Mouse (Mus musculus): ENCODE measurements around the gene AC134908.4.
"Not testable (repeated sequence)": the region's sequence is repeated elsewhere in the genome, so short reads cannot be mapped to it uniquely, and the experiment has no call there.

Gene AC134908.4

DNA sequence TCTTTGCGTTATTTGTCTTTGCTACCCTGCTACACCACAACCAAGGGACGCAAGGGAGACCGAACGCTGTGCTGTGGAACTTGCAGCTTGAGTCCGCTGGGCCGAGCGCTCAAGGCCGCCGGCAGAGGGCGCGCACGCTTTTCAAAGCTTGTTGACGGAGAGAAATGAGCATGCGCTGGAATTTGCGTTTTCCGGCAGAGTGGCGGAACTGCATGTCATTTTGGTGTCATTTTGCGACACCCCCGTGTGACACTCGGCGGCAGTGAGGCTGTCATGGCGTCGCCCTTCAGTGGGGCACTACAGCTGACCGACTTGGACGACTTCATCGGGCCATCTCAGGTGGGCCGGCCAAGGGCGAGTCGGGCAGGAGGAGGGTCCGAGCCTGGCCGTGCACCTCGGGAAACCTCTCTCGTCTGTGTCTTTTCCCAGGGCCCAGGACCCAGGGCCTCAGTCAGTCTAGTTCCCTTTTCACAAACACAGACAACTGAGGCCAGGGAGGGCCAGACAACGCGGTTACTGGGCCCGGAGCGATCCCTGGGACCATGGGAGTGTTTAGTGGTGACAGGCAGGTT, 21.8 kb downstream of the AC134908.4 start, which contains the start of gene Narfl:
TSS of gene Narfl (plus strand) at position 228 of the 572 bp plus-strand sequence.
- peak; percentile 99 for DNase-seq (ENCODE audit: low spot score)

DNA sequence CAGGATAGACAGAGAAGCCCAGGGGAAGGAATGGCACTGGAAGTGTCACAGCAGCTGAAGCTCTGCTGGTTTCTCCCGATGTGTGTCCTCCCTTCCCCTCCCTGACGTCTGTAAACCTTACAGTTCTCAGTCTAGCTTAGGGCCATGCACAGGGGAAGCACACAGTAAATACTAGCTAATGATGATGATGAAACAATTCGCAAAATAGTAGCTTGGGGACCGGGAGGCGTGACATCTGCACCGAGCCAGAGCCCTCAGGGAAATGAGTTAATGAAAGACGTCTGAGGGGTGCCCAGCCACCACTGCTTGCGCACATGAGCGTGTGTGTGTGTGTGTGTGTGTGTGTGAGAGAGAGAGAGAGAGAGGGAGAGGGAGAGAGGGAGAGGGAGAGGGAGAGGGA, 26.1 kb downstream of the AC134908.4 start:
- DNase-seq (ENCODE audit: low spot score), result peak; percentile 80

DNA sequence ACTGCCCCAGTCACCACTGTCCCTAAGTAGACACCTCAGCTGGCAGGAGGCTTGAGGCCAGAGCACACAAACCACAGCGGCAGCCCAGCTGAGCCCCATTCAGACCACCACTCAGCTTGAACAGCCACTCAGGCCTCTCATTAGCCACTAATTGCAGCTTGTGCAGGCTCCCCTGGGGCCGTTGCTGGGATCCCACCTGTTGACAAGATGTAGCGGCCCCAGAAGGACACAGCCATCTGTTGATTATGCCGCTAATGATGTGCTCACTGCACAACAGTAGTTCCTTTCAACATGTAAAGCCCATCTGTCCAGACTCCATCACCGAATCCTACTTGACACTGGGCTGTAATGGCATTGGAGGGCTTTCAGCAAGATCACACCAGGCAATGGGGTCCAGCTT, 29.6 kb downstream of the AC134908.4 start:
- no peak for DNase-seq (ENCODE audit: low spot score)

DNA sequence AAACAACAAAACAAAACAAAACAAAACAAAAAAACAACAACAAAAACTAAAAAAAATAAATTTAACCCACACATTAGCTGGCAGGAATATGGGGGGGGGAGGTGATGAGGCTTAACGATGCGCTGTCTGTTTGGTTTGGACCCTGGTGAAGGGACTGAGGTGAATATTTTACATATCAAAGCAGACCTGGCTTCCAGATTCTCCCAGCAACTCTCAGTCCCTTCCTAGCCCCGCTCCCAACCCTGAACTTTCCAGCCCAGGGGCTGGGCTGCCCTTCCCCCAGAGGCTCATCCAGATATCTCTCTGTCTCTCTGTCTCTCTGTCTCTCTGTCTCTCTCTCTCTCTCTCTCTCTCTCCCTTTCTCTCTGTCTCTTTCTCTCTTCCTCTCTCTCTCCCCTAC, 32.9 kb downstream of the AC134908.4 start:
- DNase-seq (ENCODE audit: low spot score), result no peak

DNA sequence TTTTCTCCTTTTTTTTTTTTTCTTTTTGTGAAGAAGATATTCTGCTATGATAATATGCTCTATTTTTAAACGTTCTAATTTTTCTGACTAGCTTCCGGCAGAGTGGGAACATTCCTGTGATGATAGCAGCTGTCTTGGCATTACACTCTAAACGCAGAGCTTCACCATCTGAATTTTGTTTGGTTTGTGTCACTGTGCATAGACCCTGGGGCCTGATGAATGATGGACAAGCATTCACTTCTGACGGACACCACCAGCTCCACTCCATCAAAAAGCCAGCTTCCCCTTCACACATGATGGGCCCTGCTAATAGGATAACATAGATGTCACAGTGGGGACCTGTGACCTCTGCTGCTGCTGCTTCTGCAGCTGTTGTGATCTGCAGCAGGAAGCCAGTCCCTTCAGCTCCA, 33.9 kb downstream of the AC134908.4 start:
- no peak for DNase-seq (ENCODE audit: low spot score)

DNA sequence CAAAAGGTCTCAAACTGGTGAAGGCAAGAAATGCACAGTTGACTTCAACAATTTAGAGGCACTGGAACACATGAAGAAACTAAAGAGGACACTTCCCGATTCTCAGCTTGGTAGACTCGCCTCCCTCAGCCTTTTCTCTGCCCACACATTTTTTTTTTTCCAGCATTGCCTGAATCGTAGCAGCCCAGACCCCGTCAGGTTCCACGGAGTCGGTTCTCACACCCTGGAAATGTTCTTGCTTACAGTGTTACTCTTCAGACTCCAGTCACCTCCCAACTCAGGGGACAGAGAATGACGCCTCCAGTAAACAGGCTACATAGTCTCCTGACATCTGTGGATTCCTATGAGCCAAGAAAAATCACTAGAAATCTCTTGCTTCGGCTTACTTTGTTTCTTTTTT, 35.3 kb downstream of the AC134908.4 start:
- DNase-seq (ENCODE audit: low spot score), result no peak

DNA sequence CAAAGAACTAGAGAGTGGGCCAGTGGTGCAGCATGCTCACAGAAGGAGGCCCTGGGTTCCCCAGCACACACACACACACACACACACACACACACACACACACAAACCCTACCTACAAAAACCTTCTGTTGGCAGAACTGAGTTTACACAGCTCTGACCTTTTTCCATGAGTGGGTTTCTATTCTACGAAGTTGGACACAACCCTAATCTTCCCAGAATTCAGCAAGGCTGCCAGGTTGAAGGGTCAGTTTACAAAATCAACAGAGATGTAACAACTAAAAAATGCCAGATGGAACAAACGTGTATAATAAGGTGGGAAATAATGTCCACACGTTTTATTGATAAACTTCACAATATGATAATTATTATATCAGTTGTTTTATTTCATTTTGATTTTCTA, 37.8 kb downstream of the AC134908.4 start:
- no peak for DNase-seq (ENCODE audit: low spot score)

DNA sequence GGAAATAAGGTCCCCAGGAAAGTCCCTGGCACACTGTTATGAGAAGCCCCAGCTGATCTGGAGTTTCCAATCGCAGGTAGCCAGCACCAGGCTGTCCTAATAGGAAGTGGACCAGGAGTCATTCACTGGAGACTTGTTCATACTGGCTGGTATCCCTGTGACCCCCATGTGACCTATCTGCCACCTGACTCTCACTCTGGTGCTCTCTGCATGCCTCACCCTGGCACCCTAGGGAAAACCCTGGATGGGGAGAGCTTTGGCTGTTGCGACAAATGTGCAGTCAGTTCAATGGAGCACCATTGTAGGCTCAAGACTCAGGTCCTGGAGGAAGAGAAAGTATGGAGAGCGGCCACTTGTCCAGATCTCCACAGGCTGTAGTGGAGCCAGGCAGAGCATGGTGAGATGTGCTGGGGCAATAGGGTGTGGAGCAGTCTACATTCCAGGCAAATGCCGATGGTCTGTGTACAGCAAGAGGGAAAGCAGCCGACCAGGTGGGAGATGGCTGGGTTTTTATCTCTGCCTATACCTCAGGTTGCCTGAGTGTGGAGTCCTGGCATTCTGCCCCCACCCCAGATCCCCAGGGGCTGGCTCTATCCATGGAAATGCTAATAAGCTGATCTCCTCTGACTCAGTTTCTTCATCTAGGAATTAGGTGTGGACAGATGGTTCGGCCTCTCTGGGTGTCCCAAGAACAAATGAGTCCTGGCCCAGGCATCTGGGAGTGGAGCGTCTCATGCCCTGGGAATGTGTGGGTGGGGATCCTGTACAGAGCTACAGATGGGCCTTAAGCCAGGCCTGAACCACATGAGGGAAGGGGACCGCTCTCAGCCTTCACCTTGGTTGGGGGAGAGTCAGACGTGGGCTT, 38.8 kb downstream of the AC134908.4 start:
- no peak for DNase-seq (ENCODE audit: low spot score)

DNA sequence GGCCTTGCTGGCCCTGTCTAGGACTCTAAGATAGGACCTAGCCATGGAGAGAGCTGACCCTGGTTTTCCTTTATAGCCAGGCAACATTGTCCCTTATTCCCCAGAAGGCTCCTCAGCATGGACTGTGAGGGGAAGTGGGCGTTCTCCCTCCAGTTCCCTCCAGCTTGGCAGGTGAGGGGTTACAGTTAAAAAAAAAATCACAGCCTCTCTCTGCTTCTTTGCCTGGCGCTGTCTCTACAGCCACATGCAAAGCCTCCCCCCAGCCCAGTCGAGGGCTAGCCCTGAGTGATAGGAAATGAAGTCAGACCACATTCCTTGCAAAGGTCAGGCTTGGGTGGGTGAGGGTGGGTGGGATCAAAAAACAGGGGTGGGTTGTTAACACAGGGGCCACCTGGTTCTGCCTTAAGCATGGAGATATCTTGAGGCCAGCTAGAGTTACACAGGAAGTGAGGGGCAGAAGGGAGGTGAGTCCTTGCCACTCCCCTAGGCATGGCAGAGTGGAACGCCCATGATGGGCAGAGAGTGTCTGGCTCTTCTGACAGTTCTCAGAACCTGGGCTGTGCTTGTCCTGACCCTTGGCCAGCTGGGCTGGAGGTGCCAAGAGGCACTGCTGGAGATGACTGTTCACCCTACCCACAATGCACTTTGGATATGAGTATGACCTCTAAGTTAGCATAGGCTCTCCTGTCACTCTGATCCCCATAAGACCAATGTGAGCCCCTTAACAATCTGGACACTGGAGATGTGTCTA, 39.7 kb downstream of the AC134908.4 start:
- DNase-seq (ENCODE audit: low spot score), result no peak

DNA sequence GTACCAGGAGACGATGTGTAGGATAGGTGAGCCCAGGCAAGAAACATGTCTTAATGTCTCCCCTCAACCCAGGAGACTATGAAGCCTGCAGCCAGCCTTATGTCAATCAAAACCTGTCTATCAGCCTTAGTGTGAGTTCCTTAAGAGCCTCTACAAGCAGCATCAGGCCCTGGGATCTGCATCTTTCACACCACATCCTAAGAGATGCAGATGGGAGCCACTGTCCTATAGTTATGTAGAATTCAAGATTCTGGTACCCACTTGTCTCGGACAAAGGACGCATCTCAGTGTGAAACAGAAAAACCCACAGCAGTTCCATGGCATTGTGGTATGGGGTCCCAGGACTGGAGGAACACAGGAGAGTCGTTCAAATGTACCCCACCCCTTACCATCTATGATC, 40.4 kb downstream of the AC134908.4 start:
- no peak for DNase-seq (ENCODE audit: low spot score)

DNA sequence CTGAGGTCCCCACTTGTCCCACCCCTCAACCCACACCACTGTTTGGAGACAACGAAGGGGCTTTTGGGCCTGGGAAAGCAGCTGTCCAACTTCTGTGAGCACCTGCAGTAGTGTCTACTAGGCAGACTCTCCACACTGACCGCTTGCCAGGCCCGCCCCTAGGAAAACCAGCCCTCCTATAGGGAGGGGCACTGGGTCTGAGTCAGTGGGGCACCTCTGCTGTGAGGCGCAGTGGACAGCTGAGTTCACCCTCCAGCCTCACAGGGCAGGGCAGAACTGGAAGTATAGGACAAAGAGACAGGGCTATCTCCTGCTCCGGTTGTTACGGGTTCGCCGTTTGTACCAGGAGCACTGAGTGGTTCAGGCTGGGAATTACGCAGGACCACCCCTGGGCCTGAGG, 41.2 kb downstream of the AC134908.4 start, which contains the start of gene Msln:
TSS of gene Msln (minus strand) at position 138 of the 400 bp plus-strand sequence.
- DNase-seq (ENCODE audit: low spot score), result no peak

DNA sequence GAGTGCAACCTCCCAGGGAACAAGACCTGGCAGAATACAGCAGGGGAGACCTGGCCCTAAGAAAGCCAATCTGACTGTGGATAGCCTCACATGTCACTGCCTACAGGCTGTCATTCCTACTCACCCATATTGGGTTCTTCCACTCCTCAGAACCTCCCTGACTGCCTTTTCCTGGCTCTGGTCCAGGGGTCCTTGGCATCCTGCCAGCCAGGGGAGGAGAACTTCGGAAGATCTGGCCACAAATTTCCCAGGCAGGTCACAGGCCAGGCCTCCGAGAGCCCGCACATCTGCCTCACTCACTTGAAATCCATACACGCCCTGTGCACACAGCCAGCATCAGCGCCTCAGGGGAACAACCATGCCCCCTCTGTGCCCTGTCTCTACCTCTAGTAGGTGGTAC, 44.0 kb downstream of the AC134908.4 start:
- DNase-seq (ENCODE audit: low spot score), result peak; percentile 86

DNA sequence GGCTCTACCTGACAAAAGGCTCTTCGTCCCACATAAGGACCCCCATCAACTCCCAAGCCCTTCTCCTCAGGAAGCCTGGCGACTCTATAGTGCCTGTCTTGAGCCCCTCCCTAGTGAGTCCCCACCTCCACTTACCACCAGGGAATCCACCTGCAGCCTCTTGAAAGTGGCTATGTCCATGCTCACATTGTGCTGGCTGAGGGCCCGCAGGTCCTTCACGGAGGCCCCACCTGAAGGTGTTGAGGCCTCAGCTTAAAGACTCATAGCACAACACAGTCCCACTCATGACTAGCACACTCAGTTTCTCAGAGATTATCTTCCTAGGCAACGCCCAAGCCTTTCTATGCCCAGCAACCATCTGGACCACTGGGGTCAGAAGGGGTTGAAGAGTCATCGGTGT, 46.1 kb downstream of the AC134908.4 start:
- no peak for DNase-seq (ENCODE audit: low spot score)

DNA sequence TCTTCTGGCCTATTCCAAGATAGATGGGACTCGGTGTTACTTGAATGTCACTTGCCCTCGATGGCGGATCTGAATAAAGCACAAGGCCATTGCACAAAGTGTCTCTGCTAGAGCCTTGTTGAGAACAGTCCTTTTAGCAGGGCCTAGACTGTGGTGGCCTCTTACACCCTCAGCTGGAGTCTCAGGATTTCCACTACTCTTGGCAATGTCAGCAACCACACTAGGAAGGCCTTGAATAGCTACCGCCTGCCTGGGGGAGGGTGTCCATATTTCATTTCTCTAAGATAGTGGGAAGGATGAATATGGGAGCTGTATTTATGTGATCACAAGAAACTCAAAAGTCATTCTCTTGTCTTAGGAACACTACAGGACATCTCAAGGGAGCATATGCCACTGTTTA, 47.2 kb downstream of the AC134908.4 start:
- no peak for DNase-seq (ENCODE audit: low spot score)

DNA sequence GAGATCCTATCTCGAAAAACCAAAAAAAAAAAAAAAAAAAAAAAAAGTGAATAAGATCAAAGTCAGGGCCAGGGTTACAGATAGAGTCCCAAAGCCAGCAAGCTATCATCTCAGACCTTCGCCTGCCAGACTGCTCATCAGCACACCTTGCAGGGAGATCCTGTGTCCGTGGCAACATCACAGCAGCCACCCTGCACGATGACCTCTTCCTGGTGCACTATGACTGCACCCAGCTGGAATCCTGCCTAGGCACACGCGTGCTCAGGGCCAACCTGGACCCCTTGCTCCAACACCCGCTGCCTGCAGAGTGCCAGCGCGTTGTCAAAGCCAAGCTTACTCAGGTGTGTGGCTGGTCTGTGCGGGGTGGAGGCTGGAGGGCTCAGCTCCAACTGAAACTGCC, 51.1 kb downstream of the AC134908.4 start:
- no peak for DNase-seq (ENCODE audit: low spot score)

DNA sequence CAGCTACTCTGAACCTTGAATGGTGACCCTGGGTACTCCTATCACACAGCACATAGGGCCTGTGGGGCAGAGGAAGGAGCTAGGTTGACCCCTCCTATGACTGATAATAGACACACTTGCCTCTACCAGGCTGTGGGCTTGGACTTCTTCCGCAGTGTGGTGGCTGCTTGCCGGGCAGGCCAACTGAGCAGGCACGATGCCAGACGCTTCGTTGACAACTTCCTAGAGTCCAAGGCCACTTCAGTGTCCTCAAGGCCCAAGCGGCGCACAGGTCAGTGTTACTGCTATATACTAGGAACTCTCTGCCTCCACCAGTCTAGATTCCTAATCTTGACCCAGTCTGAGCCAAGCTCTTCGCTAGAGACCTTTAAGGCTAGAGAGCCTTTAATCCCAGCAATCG, 51.6 kb downstream of the AC134908.4 start:
- no peak for DNase-seq (ENCODE audit: low spot score)

DNA sequence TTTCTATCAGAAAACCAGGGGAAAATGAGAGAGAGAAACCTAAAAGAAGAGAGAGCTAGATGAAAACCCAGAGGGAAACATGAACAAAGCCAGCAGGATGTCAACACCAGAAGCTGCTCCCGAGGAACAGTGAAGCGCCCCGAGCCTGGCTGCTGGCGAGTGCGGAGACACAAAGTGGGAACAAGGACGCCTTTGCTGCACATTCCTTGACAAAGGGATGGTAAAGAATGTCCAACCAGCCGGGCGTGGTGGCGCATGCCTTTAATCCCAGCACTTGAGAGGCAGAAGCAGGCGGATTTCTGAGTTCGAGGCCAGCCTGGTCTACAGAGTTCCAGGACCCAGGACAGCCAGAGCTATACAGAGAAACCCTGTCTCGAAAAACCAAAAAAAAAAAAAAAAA, 54.0 kb downstream of the AC134908.4 start:
- DNase-seq (ENCODE audit: low spot score), result not testable (repeated sequence)

Measured in MN1 (cell line).